Mouse (Mus musculus) left cerebral cortex, adult 9 months (tissue): ENCODE data around the gene Eaf2.

Experiments
- DNase-seq, 2 experiments: peaks; one replicate each; pipeline ENCODE4 v3.0.0; 2022; ENCODE audit warnings: low spot score in 2 of 2

Gene Eaf2

DNA sequence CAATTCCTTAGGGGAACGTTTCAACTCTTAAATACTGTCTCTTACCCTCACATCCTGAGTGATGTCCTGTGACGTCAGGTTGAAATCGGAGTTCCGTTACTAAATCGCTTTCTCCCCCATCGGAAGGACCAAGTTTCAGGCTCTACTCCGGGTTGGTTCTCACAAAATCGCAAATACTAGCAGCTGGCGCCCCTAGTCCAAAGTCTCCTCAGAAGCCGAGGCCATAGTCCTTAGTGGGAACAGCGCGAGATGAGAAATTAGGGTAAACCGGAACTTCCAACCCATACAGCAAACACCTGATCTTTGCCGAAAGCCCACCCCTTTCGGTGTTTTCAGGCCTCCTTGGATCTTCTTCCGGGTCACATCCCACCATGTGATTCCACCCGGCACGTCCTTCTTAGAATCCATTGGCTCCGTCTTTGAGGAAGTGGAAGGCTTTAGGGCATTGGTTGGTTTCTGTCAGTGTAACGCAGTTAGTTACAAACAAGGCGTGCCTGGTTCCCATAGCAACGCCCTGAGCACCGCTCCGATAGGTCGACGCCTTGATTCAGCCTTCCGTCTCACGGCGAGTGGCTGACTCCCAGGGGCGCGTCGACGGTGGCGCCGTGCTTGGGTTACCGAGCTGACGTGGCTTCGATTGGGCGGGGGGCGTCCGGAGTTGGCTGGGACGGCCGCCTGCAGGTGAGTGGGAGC, at the start of gene Eaf2, which contains the start of gene Golgb1:
TSS of gene Eaf2 (minus strand) at position 421 of the 693 bp plus-strand sequence.
TSS of gene Golgb1 (plus strand) at position 558 of the 693 bp plus-strand sequence.
- peak; percentile 99 to 100 for DNase-seq

DNA sequence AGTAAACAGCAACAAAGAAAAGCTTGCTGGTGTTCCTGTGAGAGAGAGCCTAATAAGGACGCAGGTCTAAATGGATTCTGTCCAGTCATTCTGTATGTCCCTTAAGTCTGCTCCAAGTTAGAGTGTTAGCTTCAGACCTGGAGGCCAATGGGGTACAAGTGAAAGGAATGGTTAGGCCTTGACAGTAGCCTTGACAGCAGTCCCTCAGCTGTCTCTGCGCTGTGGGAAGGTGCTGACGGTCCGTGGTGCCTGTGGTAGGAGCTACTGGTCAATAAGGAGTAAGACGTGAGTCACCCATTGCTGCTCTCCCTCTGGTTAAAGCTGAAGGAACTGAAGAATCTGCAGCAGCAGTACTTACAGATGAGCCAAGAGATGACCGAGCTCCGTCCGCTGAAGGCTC, 49.5 kb upstream of the Eaf2 start:
- no peak for DNase-seq

DNA sequence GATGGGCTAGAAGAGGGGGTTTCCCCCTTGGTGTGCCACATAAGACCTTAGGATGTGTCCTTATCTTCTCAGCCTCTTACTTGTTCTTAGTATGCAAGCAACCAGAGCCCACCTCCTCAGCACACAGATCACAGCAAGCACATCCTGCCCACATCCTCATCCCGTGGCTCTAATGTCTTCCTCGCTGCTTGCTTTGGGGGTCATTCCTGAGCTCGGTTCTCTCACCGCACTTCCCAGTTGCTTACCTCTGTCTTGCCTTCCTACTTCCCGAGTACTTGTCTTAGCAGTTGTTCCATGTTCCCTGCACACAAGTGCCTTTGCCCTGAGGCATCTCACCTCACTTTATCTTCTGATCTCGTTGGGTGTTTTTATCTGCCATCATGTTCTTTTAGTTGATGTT, 47.2 kb upstream of the Eaf2 start:
- DNase-seq = no peak

DNA sequence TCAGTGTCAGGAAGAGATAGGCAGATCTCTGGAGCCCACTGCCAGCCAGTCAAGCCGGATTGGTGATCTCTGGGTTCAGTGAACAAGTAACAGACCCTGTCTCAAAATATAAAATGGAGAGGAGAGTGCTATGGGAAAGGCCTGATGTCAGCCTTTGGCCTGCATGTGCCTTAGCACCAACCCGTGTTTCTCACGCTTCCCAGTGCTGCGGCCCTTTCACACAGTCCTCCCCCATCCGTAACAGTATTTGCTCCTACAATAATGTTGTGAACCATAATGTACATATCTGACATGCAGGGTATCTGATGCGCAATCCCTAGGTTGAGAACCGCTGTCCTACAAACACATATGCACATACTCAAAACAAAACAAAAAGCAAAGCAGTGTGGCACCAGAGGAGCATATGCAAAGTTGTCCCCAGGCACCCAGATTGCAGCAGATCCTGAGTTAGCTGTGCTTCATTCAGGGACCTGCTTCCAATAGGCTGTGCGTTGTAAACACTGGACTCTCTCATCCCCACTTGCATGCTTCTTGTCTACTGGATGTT, 46.3 kb upstream of the Eaf2 start:
- DNase-seq = no peak

DNA sequence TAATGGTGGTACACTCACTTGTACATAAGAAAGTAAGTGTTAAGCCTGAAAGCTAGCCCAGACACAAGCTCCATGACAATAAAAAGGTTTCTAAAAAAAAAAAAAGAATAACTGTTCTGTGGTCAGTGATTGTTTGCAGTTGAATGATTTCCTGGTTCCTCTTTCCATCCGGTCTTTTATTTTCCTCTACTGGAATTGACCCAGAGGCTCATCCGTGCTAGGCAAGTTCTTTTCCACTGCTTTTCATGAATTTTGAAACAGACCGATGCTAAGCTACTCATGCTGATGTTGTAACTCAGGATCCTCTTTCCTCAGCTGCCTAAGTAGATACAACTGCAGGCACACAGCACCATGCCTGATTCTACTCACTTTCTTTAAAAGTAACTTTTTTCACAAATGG, 45.6 kb upstream of the Eaf2 start:
- DNase-seq = no peak

DNA sequence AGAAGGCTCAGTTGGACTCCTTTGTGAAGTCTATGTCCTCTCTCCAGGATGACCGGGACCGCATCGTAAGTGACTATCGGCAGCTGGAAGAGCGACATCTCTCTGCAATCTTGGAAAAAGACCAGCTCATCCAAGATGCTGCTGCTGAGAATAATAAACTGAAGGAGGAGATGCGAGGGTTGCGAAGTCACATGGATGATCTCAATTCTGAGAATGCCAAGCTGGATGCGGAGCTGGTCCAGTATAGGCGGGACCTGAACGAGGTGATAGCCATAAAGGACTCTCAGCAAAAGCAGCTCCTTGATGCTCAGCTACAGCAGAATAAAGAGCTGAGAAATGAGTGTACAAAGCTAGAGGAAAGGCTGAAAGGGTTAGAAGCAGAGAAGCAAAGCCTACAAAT, 43.7 kb upstream of the Eaf2 start:
- DNase-seq = no peak

DNA sequence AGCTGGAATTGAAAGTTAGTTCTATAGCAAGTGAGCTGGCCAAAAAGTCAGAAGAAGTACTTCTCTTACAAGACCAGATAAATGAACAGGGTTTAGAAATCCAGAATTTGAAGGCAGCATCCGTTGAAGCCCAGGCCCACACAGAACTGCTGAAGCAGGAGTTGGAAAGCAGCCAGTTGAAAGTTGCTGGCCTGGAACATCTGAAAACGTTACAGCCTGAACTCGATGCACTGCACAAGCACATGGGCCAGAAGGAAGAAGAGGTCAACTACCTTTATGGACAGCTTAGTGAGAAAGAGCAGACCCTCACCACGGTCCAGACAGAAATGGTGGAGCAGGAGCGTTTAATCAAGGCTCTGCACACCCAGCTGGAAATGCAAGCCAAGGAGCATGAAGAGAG, 39.4 kb upstream of the Eaf2 start:
- DNase-seq = no peak

DNA sequence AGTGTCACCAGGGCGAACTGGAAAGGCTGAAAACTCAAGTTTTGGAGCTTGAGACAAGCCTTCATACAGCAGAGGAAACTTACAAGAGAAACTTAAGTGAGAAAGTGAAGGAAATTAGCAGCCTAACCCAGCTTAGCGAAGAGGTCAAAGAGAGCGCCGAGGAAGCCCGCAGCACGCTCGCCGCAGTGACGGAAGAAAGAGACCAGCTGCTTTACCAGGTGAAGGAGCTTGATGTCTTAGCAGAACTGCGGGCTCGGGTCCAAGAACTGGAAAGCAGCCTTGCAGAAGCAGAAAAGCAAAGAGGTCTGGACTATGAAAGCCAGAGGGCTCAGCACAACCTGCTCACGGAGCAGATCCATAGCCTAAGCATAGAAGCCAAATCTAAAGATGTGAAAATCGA, 37.5 kb upstream of the Eaf2 start:
- DNase-seq = no peak

DNA sequence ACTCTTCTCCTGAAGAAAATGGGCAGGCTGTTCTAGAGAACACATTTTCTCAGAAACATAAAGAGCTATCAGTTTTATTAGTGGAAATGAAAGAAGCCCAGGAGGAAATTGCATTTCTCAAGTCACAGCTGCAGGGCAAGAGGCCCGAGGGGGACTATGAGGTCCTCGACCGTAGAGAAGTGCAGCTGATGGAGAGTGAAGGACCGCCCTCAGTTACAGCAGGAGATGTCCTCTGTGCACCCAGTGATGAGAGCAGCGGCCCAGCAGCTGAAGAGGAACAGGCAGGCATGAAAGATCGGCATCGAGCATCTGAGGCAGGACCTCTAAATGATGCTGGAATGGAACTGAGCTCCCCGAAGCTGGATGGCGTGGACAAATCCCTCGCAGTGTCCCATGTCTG, 37.1 kb upstream of the Eaf2 start:
- DNase-seq = no peak

DNA sequence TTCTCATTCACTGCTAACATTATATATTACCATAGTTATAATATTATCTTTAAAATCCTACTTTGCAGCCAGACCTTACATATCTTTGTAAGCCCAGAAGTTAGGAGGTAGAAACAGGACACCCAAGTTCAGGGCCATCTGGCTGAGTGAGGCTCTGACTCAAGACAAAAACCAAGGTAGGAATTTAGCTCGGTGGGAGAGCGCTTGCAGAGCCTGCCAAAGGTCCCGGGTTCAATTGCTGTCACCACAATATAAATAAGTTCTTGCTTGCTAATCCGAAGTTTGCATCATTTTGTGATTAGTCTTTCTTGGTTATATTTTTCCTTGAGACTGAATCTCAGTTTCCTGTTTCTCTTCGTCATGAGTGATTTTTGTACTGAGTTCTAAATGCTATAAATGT, 28.4 kb upstream of the Eaf2 start:
- DNase-seq = no peak

DNA sequence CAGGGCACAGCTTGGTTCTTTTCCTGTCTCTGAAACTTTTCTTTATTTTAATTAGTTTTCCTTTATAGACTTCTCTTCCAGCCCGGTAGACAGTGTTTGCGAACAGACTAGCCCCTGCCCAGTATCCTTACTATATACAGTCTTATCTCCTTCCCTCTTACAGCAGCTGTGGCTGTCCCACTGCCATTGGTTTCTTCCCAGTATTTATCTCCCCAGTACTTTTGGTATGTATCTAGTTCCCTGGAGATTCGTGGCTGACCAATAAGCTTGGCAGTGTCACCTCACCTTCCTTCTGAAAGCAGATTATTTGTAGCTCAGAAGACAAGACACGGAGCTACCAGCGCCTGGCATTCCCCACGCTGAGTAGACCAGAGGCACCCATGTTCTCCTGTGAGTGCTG, 21.9 kb upstream of the Eaf2 start:
- DNase-seq = no peak

DNA sequence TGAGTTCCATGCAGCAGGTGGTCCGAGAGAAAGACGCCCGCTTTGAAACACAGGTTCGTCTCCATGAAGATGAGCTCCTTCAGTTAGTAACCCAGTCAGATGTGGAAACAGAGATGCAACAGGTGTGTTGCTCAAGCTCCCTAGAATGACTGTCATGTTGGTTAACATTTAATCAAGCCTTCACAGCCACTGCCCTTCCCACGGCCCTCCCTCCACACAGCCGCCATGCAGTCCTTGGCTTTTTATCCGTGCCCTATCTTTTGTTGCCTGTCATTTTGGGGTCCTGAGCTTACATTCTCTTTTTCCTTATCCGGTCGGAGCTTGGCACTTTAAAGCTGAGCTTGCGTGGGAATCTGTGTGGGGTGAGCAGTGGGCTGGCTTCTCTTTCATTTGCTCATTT, 18.5 kb upstream of the Eaf2 start:
- no peak for DNase-seq

DNA sequence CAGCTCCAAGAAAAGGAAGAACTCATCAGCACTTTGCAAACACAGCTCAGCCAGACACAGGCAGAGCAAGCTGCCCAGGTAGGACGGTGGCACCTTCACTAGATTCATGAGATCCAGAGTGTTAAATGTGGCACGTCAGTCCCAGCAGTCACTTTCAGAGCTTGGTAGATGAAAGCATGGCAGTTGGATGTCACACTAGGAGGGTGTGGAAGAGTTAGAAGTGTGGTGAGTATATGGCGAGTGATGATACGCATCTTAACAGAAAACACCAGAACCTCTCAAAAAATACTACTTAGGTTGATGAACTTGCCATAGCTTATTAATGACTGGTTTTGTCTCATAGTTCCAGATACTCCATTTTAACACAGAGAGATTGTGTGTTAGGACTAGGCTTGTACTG, 16.6 kb upstream of the Eaf2 start:
- no peak for DNase-seq

DNA sequence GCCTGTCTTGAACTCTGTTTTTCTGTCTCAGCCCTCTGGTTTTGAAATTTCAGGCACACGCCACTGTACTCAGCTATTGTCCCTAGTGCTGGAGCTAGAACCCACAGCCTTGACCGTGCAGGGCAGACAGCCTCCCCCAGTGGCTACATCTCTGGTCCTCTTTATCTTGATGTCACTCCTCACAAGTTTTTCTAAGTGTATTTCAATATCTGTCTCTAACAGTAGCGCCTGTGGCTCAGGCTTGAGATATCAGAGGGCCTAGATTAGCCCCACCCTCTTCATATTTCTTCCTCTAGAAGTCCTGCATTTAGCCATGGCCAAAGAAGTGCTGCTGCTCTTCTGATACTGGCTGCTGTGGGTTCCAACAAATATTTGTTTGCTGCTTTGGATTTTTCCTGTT, 15.8 kb upstream of the Eaf2 start:
- no peak for DNase-seq

DNA sequence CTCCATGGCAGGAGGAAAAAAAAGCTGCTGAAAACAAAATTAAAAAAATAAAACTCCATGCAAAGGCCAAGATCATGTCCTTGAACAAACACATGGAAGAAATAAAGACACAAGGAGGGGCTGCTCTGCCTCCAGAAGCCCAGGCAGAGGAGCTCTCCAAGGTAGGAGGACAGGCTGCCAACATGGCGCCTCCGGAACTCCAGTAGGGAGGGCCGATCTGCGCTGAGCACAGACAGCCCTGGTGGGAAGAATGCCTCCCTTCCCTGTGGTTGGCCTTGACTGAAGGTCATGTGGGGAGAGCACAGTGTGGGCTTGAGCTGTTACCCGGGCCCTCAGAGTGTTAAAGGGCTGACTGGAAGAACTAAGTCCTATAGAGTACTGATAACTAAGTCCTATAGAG, 12.7 kb upstream of the Eaf2 start:
- DNase-seq = no peak

DNA sequence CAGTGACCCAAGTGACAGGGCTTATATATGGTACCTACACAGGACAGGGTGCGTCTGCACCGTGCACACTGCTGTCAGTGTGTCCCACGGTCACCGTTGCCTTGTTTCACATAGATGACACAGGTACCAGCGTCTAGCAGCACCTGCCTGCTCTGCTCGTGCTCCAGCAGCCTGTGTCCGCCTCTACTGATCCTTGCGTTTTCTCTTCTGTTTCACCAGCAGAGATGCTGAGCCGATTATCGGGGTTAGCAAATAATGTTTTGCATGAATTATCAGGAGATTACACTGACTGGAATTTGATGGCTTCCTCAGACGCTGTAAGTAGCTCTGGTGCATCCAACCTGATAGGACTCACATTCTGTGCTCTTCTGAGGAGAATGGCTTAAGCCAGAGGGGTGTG, 11.1 kb upstream of the Eaf2 start:
- no peak for DNase-seq

DNA sequence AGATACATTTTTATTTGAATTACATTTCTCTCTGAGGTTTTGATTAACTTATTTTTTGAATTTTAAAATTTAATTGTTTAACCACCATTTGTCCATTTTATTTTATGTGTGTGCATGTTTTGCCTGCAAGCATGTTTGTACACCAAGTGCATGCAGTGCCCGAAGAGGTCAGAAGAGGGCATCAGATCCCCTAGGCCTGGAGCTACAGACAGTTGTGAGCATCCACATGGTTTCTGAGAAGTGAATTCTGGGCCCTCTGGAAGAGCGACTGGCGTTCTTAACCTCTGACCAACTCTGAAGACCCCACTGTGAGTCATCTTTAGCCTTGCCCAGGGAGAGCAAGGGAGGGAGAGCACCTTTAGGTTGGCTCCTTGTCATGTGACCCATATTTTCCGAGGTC, 10.1 kb upstream of the Eaf2 start:
- no peak for DNase-seq

DNA sequence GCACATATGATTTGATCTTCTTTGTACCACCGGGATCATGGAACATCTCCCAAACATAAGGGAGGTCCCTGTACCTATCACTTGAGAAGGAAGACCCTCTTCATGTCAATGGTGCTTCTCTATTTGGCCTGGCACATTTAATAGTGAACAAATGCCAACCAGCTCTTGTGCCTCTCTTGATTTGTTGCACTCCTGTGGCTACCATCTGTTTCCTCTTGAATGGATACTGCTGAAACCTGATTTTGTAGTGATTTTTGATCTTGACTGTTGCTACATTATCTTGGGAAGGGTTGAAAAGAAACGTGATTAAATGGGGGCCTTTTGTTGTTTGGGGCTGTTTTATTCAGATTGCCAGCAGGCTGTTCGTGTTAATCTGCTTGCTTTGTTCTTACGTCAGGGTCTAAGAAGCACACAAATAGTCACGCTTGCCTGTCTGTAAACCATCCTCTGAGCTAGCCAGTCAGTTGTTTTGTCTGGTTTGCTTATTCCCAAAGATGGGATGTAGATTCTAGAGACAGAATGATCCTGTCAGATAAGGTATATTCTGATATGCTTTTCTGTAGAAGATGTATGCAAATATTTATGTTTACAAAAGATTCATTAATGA, 8.0 kb upstream of the Eaf2 start:
- DNase-seq = no peak

DNA sequence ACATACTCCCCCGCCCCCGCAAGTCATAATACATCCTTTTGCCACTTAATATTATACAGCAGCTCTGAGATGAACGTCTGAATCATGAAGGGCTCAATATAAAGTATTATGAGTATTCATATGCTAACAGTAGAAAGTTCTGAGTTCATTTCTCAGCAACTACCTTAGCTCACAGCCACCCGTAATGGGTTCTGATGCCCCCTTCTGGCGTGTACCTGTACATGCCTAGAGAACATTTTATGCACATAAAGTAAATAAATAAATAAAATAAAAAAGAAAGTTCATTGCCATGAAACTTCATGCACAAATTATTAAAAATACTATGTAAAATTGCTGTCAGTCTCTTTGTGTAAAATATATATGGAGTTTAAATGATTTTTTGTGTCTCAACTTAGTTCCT, 2.5 kb upstream of the Eaf2 start:
- DNase-seq = no peak

DNA sequence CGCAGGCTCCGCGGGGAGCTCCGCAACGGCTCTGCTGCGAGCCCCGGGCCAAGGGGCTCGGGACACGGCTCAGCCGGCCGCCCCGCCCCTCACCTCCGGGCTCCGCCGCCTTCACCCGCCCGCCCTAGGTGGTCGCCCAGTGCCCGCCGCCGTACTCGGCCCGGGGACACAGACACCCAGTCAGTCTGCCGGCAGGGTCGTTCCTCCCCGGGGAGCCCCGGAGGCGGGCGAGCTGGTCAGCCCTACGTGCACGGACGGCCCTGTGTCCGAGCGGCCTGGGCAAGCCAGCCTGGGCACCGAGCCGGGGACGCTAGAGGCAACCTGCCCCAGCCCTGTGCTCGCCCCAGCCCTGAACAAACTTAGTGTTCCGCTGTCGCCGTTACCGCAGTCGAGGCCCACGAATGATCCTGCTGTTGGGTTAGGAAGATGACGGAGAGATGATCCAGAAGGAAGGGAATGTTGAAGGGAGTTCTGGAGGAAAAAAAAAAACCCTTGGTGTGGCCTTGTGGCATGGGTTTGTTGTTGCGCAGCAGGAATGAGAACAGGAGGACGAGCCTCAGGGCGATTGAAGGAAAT, 561 bp upstream of the Eaf2 start:
- no peak for DNase-seq

DNA sequence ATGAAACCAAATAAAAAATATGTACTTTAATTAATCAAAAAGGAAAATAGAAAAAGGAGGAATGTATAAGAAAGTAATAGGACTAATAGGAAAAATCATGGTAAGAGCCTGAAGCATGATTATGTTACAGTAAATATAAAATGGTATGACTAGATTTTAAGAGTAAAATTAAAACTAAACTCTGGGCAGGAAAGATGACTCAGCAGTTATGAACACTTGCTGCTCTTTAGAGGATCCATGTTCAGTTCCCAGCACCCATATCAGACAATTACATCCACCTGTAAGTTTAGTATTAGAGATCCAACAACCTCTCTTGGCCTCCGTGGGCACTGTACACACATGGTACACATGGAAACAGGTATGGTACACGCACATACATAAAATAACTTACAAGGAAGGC, 5.4 kb downstream of the Eaf2 start:
- DNase-seq = no peak

DNA sequence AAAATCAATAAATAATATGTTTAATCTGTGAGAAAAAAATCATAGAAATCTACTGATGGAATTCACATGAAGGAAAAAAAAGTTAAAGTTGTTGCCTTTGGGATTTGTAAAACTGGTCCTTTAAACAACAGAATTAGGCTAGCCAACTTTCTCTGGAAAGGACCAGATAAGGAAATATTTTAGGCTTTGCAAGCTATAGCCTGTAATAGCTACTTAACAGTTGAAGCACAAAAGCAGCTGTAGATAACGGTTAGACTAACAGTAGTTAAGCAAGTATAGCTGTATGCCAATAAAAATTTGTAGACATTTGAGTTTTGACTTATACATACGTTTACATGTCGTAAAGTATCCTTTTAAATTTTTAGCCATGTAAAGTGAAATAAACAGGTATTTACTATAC, 11.2 kb downstream of the Eaf2 start:
- no peak for DNase-seq

DNA sequence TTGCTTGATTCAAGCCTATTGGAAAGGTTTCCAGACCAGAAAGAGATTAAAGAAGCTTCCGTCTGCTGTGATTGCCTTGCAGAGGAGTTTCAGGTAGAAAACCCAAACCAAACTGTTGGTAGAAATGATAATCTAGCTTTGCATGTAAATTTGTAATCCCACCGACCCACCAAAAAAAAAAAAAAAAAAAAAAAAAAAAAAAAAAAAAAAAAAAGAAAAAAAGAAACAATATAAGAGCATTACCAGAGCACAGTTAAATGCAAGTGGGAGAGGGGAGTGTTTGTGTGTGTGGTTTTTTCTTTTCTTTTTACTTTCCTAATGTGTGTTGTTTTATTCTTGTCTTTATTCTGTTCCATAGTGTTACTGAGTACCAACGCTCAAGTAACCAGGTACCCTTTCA, 23.6 kb downstream of the Eaf2 start:
- no peak for DNase-seq
